Mouse (Mus musculus) cerebellum, postnatal 10 days (tissue): ENCODE data around the gene Tnks1bp1.
A peak's percentile ranks its signal among the peaks of the same experiment; 100 is the strongest.

Experiments
- DNase-seq, 2 experiments: peaks; one replicate each; pipeline ENCODE4 v3.0.0; 2021; ENCODE audit warnings: mixed read lengths in 2 of 2

Gene Tnks1bp1

DNA sequence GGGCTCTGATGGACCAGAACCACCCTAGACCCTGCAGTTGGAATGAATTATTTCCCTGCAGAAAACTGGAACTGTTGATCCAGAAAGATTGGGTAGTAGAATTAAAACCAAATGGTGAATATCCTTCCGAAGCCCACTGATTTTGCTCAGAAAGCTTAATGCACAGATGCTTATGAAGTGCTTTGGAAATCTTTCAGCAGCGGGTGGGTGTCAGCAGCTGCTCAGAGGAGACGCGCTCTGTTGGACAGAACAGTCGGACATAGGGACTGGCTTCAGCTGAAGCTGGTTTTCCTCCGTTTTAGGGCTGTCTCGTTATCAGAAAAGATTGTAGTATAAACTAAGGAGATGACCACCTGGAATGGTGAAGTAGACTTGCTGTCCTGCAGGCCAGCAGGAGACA is 4.2 kb upstream of the Tnks1bp1 start:
- no peak for DNase-seq

DNA sequence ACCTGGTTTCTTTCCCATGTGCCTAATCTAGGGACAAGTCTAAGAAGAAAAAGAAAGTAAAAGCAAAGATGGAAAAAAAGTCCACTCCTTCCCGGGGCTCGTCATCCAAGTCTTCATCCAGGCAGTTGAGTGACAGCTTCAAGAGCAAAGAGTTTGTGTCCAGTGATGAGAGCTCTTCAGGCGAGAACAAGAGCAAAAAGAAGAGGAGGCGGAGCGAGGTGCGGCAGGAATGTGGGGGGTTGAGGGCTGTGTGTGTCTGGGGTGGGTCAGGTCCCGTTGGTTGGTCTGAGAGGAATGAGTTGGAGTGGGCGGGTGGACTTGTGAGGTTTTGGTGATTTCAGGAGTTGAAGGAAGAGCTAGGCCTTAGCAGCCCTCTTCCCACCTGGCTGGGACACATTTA is 1.6 kb upstream of the Tnks1bp1 start:
- DNase-seq: no peak

DNA sequence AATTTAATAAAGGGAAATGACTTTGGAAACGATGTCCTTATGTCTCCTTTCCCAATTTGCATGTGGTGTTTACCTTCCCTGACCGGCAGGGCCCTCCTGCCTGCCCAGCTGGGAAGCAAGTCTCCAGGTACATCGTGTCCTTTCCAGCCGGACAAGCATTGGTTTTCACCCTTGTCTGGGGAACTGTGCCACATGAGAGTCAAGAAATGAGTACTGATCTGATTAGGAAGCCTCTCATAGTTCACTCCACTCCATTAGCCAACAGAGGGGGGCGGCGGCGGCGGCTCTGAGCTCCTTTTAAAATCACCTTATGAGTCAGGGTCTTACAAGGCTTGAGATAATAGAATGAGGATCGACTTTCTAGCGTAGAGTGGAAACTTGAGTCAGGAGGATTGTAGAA is 741 bp upstream of the Tnks1bp1 start:
- DNase-seq: peak; percentile 24 to 28

DNA sequence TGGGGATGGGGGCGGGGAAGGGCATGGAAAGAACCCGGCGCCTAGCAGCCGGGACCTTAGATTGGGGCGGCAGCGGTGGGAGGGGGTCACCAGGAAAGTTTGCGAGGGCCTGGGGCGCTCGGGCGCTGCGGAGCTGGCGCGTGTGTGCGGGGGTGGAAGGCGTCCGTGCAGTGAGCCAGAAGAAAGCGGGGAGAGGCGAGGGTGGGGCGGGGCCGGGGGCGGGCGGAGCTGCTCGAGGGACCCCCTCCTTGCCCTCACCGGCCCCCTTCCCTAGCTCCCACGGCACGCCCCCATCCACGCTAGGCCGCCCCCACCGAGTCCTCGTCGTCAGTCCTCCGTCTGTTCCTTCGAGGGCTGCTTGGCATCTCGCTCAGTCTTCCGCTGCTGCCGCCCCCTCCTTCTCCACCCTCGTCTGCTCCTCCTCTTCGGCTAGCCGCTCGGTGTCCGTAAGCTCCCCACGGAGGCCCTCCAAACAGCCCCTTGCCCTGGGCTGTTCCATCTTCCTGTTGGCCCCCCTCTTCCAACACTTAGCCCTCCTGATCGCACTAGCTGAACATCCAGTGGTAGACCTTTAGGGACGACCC is 438 bp downstream of the Tnks1bp1 start:
- peak; percentile 75 to 82 for DNase-seq

- peak; percentile 36 to 39 for DNase-seq
These were observed 1.5 kb downstream of the Tnks1bp1 start for GRCm38 (mm10) chr2:85049277-85049676.

GRCm38 (mm10) chr2:85050001-85050634 is 2.3 kb downstream of the Tnks1bp1 start:
- peak; percentile 74 to 83 for DNase-seq

DNA sequence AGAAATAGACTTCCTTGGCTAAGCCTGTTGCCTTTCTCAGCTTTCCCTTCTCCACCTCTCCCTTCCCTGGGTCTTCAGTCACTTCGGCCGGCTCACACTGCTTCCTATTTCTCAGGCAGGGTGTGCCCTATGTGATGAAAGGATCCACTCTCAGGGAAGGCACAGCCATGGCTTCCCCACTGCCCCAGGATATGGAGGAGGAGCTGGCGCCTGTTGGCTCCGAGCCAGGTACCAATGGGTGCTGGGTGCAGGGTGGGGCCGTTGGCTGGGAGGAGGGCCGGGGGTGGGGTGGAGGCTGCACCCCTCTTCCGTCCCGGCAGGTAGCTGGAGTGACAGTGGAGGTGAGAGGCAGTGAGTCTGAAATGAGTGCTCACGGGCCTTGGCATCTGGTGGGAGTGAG is 2.9 kb downstream of the Tnks1bp1 start:
- DNase-seq: peak; percentile 34 to 43

DNA sequence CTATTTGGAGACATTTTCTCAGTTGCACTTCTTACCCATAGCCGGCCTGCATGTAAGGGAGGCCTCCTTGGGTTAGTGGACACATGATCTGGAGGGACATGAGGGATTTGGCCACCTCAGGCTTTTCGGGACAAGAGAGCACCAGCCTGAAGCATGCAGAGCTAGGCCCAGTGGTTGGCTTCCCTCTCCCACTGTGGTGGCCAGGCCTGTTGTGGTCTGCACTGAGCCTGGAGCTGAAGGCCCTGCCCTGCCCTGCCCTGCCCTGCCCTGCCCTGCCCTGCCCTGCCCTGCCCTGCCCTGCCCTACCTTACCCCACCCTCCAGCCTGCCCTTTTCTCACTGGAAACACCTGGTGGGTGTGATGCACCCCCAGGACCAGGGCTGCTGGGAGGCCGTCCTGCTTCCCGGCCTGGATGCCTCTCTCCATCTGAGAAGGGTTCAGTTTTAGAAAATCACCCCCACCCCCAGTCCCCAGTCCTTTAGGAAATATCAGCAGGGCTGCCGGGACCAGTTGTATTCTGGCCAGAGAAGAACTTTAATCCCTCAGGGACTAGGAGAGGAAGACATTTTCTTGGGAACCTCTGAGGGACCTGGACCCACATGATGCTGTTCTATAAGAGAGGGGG is 5.5 kb downstream of the Tnks1bp1 start:
- DNase-seq: no peak

DNA sequence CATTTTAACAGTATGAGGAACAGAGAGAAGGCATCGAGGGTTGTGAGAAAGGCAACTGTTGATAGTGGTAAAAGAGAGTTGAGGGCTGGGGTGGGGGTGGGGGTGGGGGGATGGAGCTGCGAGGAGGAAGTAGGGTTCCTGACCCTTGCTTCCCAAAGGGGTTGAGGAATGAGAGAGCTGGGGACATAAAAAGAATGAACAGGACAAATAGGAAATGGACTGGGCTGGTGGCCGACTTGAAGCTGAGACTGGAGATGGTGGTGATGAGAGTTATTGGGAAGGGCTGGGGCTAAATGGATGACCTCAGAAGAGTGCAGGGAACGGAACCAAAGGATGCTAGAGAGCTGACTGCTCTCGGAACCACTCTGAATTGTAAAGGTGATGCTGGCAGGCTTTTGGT is 8.9 kb downstream of the Tnks1bp1 start:
- DNase-seq: no peak

DNA sequence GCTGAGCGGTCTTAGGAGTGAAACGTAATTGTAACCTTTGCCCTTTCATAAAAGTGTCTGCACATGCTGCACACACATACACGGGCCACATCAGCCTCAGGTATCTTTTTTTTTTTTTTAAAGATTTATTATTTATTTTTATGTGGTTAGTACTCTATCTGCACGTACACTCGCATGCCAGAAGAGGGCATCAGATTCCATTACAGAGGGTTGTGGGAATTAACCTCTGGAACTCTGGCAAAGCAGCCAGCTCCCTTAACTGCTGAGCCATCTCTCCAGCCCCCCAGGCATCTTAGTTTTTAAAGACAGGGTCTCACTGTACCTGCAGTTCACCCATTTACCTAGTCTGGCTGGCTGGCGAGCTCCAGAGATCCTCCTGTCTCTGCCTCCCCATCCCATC is 11.9 kb downstream of the Tnks1bp1 start:
- DNase-seq: no peak

DNA sequence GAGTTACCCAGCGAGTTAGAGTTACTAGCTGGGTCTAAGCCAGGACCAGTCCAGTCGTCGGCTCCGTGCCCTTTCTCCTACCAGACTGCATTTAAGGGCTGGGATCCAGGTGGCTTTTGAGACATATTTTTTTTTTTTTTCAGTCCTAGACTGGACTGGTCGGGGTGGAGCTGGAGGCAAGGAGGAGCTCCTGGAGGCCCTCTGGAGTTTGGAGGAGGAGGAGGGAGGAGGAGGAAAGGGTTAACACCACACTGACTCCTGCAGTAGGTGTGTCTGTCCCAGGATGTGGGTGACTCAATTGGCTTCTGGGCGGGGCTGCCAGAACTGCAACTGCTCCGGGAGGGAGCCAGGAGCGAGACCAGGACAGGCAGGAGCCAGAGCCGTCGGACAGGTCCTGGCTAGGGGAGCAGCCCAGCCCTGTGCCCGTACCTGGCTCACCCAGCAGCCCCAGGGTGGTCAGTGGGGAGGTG is 12.8 kb downstream of the Tnks1bp1 start:
- peak; percentile 21 to 28 for DNase-seq

GRCm38 (mm10) chr2:85061107-85061541 is 13.3 kb downstream of the Tnks1bp1 start:
- peak; percentile 33 to 36 for DNase-seq

DNA sequence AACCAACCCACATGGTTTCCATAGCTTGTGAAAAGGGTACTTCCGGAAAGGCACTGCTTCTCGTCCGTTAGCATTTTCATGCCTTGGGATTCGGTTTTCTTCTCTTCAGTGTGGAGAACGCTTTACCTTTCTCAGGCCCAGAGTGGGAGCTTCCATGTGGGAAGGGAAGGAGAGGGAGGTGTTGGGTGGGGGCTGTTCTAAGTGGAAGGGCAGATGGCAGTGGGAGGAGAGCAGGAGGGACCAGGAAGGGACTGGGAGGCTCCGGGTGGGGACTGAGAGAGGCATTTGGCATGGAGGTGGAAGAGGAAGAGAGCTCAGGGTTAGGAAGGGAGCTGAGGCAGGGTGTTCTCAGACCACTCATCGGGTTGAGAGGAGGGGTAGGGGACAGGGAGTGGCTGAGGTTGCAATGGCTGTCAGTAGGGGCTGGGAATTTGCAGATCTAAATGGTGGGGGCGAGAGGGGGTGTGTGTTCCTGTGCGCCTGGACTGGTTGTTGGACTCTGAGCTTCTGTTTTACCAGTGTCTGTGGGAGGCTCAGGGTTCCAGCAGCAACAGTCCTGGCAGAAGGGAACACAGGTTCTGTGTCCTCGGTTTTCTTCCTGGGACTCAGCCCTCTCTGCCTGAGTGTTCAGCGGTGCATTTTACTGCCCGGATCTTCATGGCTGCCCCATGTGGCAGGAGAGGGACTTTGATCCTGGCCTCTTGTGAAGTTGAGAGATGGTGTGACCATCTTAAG is 17.5 kb downstream of the Tnks1bp1 start:
- no peak for DNase-seq

DNA sequence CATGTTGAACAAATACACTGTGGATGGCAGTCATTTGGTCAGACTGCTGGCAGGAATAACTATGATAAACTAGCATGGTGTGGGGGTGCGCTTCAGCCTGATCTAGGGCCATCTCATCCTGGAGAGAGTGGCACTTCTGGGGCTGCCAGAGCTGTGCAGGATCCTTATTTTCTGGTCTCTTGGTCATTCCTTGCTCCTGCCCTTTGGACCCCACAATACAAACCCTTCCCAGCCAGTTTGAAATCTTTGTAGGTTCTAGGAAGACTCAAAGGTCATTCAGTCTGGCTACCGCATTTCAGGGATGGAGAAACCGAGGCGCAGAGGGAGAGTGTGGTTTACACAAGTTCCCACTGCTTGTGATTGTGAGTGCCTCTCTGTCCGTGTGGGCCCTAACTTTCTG is 19.1 kb downstream of the Tnks1bp1 start:
- DNase-seq: no peak

DNA sequence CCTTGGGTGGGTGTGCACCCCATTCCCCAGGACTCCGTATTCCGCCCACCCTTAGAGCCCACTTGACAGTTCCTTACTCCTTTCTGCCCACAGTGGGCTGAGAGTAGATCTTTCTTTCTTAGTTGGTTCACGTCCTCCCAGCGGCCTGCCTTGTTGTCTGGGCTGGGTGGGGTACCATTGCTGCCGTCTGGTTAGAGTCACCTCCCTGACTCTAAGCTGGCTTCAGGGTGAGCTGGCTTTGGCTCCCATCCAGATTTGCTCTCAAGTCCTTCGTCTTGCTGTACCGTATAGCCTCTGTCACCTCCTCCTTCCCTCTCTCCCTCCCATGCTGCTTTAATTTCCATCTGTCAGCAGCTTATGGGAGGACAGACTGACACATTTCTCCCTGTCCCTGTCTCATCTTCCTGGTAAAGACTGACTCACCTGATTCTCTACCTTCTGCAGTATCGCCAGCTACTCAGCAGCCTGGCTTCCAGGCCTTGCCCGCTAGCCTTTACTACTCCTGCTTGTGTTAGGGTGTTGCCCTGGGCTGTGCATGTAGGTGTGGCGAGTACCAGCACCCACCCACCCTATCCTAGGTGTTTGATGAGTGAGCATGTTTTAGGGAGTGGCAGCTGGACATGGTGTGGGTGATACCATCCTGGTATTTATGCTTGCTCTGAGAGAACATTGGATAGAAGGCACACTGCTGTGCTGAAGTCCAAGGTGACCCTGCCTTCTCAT is 20.2 kb downstream of the Tnks1bp1 start:
- DNase-seq: peak; percentile 33 to 40

DNA sequence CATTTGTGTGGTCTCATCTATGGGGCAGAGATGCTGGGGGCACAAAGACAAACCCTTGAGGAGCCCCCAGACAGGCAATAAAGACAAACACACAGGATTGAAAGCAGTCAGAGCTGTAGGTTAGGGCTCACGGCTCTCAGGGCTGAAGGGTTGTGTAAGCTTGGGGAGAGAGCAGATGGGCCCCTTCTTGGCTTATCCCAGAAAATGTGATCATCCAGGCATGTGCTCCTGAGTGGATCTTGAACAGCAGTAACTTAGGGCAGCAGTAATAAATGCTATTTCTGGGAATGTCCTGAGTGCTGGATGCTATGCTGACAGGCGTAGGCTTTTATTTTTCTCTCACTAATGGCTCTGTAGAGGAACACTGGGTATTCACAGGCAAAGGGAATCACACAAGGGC is 20.8 kb downstream of the Tnks1bp1 start:
- DNase-seq: no peak

DNA sequence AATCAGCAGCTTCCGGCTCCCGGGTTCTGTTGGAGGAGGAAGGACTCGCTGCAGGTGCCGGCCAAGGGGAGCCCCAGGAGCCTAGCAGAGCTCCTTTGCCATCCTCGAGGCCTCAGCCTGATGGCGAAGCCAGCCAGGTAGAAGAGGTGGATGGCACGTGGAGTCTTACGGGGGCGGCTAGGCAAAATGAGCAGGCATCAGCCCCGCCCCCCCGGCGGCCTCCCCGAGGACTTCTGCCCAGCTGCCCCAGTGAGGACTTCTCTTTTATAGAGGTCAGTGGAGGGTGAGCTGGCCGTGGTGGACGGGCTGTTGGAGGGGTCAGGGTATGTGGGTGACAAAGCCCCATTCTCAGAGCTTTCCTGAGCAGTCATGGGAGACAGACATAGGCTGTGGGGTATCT is 22.3 kb downstream of the Tnks1bp1 start:
- no peak for DNase-seq

- no peak for DNase-seq
These were observed 24.1 kb downstream of the Tnks1bp1 start for GRCm38 (mm10) chr2:85071921-85072320.

DNA sequence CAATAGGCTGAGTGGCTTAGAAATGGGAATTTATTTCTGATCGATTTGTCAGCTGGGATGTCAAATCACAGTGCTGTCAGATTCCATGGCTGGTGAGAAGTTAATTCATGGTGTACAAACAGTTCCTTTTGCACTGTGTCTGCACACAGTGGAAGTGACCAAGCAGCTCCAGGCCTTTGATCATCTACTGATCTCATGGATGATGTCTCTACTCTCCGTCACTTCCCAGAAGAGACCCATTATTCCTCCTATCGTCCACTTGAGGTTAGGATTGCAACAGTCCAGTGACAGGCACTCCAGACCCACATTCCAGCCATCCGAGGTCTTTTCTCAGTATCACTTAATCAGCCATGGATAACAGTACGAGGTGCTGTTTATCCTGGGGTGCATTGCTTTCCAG is 25.9 kb downstream of the Tnks1bp1 start:
- DNase-seq: no peak

DNA sequence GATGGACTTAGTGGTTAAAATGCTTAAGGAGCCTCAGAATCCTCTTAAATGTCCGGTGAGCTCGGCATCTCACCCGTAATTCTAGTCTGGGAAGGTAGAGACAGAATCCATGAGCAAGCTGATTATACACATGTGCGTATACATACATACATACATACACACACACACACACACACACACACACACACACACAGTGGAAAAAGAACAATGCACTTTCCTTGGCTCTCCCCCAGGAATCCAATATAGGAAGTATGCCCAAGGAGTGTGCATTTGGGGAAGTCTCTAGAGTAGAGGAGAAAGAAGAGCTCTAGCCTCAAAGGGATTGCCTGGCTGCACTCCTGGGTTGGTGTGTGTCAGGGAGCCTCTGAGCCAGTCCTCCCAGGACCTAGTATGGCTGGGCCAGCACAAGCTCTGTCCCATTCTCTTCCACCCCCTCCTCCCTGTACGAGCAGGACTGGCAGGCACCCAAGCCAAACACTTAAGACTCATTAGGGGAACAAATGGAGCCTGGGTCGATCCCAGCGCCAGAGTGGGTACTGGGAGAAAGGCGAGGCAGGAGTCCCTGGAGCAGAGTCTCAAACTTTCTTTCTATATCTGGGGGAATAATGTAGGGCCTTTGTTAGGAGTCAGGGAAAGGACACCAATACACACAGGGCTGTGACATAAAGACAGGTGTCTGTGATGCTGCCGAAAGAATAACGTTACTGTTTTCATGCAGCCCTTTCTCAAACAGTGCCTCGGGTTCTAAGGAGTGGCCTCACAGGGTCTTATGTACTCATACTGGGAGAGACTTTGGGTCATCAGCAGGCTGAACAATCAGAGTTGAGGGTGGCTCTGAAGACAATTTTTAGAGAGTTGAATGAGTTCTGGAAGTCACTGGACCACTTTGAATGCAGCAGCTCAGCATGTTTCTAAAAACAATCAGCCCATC is 41.2 kb downstream of the Tnks1bp1 start:
- peak in 1 of 2 experiments; percentile 45 for DNase-seq

DNA sequence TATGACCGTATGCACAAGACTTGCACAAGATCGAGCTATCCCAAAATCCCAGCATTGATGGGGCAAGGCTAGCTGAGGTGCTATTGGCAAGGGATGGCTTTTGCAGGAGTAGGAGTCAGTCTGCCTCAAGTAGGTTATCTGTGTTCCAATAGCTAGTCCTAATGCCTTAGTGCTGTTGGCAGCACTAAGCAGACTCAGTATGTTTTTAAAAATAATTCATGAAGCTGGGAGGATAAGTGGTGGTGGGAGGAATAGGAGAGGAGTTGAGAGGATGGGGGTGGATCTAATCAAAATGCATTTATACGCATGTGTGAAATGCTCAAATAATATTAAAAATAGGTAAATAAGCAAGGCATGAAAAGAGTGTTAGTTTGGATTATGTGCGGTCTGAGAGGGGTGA is 43.5 kb downstream of the Tnks1bp1 start:
- DNase-seq: no peak

- DNase-seq: no peak
These were observed 45.6 kb downstream of the Tnks1bp1 start for GRCm38 (mm10) chr2:85093376-85093775.
